Mouse (Mus musculus): ENCODE data around the gene Zfand4.
"Not testable (repeated sequence)": the region's sequence is repeated elsewhere in the genome, so short reads cannot be mapped to it uniquely, and the experiment has no call there.

Zfand4 gene

GRCm38 (mm10) chr6:116347953-116348352 lies 83.9 kb downstream of the Zfand4 start:
- H3K27me3 ChIP-seq (ENCODE audit: control insufficient read depth, insufficient read depth, low read length, poor library complexity, severe bottlenecking): no peaks in the 10 kb centered on the region
- H3K36me3 ChIP-seq (ENCODE audit: control insufficient read depth, insufficient read depth, low read length, poor library complexity, severe bottlenecking): no peaks in the 10 kb centered on the region
- no peak for DNase-seq (ENCODE audit: low read depth, low spot score)

DNA sequence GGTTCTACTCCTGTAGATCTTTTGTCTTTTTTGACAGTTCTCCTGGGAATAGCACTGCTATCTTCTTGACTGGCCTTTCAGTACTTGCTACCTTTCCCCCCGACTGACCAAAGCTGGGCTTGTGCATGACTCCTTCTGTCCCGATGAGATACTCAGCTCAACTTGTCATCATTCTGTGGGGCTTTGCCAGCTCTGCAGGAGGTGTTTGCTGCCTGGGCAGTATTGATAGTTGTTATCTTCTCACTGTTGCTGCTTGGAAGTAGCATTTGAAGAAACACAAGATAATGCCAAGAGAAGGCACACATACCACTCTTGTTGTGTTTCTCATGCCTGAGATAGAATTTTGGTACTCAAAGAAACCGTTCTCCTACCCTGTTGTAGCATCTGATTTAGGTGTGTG lies 86.0 kb downstream of the Zfand4 start:
- Histone ChIP-seq H3K27me3 (ENCODE audit: control insufficient read depth, insufficient read depth, low read length, poor library complexity, severe bottlenecking) (no peaks in the 10 kb centered on the region), H3K36me3 (ENCODE audit: control insufficient read depth, insufficient read depth, low read length, poor library complexity, severe bottlenecking) (no peaks in the 10 kb centered on the region)
- DNase-seq (ENCODE audit: low read depth, low spot score): no peak

DNA sequence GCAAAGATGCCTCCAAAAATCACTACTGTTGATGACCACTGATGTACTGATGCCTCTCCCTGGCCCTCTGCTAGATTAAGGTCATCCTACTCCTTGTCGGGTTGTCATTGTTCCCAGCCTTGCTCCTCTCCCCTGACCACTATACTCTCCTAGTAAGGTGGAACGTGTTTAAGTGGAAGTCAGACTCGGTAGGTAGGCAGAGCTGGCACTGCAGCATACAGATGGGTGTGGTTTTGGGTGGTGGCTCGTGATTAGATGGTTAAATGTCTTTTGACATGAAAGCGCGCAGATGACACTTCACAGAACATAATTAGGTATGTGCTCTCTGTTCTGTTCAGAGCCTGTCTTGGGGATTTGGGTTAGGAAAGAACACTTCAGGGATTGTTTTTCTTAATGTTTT lies 86.6 kb downstream of the Zfand4 start:
- no peaks in the 10 kb centered on the region for H3K36me3 ChIP-seq (ENCODE audit: control insufficient read depth, insufficient read depth, low read length, poor library complexity, severe bottlenecking)
- no peaks in the 10 kb centered on the region for H3K27me3 ChIP-seq (ENCODE audit: control insufficient read depth, insufficient read depth, low read length, poor library complexity, severe bottlenecking)
- DNase-seq (ENCODE audit: low read depth, low spot score): no peak

- DNase-seq (ENCODE audit: low read depth, low spot score): no peak
- Histone ChIP-seq H3K27me3 (ENCODE audit: control insufficient read depth, insufficient read depth, low read length, poor library complexity, severe bottlenecking) (no peaks in the 10 kb centered on the region), H3K36me3 (ENCODE audit: control insufficient read depth, insufficient read depth, low read length, poor library complexity, severe bottlenecking) (no peaks in the 10 kb centered on the region)
Observed at GRCm38 (mm10) chr6:116351534-116351933, 87.5 kb downstream of the Zfand4 start.

GRCm38 (mm10) chr6:116353428-116353827 lies 89.4 kb downstream of the Zfand4 start:
- H3K36me3 ChIP-seq (ENCODE audit: control insufficient read depth, insufficient read depth, low read length, poor library complexity, severe bottlenecking): no peaks in the 10 kb centered on the region
- H3K27me3 ChIP-seq (ENCODE audit: control insufficient read depth, insufficient read depth, low read length, poor library complexity, severe bottlenecking): no peaks in the 10 kb centered on the region
- no peak for DNase-seq (ENCODE audit: low read depth, low spot score)

- not testable (repeated sequence) for H3K27me3 ChIP-seq (ENCODE audit: control insufficient read depth, insufficient read depth, low read length, poor library complexity, severe bottlenecking); DNase-seq (ENCODE audit: low read depth, low spot score)
Observed at GRCm38 (mm10) chr6:116356311-116356947, 92.4 kb downstream of the Zfand4 start.

DNA sequence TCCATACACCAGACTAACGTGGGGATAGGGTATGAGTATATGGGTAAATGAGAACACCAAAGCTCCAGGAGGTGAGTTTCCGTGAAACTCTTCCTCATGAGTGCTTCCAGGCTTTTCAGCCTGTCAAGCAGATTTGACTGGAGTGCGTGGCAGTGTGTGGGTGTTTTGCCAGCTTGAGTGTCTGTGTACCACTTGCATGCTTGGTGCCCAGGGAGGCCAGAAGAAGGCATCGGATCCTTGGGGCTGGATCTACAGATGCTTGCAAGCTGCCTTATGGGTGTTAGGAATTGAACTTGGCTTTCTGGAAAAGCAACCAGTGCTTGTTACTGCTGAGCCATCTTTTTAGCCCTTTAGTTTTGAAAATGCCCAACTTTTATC lies 92.9 kb downstream of the Zfand4 start:
- DNase-seq (ENCODE audit: low read depth, low spot score): no peak
- no peaks in the 10 kb centered on the region for H3K36me3 ChIP-seq (ENCODE audit: control insufficient read depth, insufficient read depth, low read length, poor library complexity, severe bottlenecking)
- H3K27me3 ChIP-seq (ENCODE audit: control insufficient read depth, insufficient read depth, low read length, poor library complexity, severe bottlenecking): no peaks in the 10 kb centered on the region

More at GRCm38 (mm10) chr6:116356311-116356947, 92.4 kb downstream of the Zfand4 start:
- not testable (repeated sequence) for H3K36me3 ChIP-seq (ENCODE audit: control insufficient read depth, insufficient read depth, low read length, poor library complexity, severe bottlenecking)

- H3K27me3 ChIP-seq (ENCODE audit: control insufficient read depth, insufficient read depth, low read length, poor library complexity, severe bottlenecking): no peaks in the 10 kb centered on the region
- H3K36me3 ChIP-seq (ENCODE audit: control insufficient read depth, insufficient read depth, low read length, poor library complexity, severe bottlenecking): no peaks in the 10 kb centered on the region
- DNase-seq (ENCODE audit: low read depth, low spot score): no peak
Observed at GRCm38 (mm10) chr6:116358056-116358455, 94.0 kb downstream of the Zfand4 start.

DNA sequence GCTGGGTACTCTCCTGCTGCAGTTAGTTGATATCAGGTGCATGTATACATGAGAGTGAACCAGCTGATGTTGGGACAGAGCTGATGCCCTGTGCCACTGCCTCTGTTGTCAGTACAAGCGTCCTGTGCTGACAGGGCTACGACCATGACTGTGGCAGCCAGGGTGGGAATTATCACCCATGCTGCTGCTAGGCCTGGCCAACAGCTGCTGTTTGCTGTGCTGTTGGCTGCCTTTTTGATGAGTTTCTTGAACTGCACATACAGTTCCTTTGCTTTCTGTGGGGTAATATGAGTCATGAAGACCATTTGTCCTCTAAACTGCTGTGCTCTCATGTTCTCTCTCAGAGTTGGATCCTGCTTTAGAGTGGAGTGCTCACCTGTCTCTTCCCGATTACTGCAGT lies 95.2 kb downstream of the Zfand4 start:
- H3K36me3 ChIP-seq (ENCODE audit: control insufficient read depth, insufficient read depth, low read length, poor library complexity, severe bottlenecking): no peaks in the 10 kb centered on the region
- DNase-seq (ENCODE audit: low read depth, low spot score): no peak
- no peaks in the 10 kb centered on the region for H3K27me3 ChIP-seq (ENCODE audit: control insufficient read depth, insufficient read depth, low read length, poor library complexity, severe bottlenecking)

DNA sequence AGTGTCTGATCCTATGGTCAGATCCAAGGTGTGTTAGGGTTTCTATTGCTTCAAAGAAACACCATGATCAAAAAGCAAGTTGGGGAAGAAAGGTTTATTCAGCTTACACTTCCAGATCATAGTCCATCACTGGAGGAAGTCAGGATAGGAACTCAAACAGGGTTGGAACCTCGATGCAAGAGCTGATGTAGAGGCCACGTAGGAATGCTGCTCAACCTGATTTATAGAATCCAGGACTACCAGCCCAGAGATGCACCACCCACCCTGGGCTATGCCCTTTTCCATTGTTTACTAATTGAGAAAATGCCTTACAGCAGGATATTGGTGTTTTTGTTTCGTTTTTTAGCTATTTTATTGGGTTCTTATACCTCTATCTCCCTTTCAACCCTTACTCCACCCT lies 97.4 kb downstream of the Zfand4 start:
- DNase-seq (ENCODE audit: low read depth, low spot score): no peak
- no peaks in the 10 kb centered on the region for H3K27me3 ChIP-seq (ENCODE audit: control insufficient read depth, insufficient read depth, low read length, poor library complexity, severe bottlenecking)
- H3K36me3 ChIP-seq (ENCODE audit: control insufficient read depth, insufficient read depth, low read length, poor library complexity, severe bottlenecking): no peaks in the 10 kb centered on the region

- Histone ChIP-seq H3K36me3 (ENCODE audit: control insufficient read depth, insufficient read depth, low read length, poor library complexity, severe bottlenecking) (no peaks in the 10 kb centered on the region), H3K27me3 (ENCODE audit: control insufficient read depth, insufficient read depth, low read length, poor library complexity, severe bottlenecking) (no peaks in the 10 kb centered on the region)
- no peak for DNase-seq (ENCODE audit: low read depth, low spot score)
Observed at GRCm38 (mm10) chr6:116361993-116362392, 98.0 kb downstream of the Zfand4 start.

- Histone ChIP-seq H3K36me3 (ENCODE audit: control insufficient read depth, insufficient read depth, low read length, poor library complexity, severe bottlenecking) (no peaks in the 10 kb centered on the region), H3K27me3 (ENCODE audit: control insufficient read depth, insufficient read depth, low read length, poor library complexity, severe bottlenecking) (no peaks in the 10 kb centered on the region)
- DNase-seq (ENCODE audit: low read depth, low spot score): no peak
Observed at GRCm38 (mm10) chr6:116367971-116368370, 103.9 kb downstream of the Zfand4 start.

GRCm38 (mm10) chr6:116369811-116370210 lies 105.8 kb downstream of the Zfand4 start:
- H3K36me3 ChIP-seq (ENCODE audit: control insufficient read depth, insufficient read depth, low read length, poor library complexity, severe bottlenecking): no peaks in the 10 kb centered on the region
- no peaks in the 10 kb centered on the region for H3K27me3 ChIP-seq (ENCODE audit: control insufficient read depth, insufficient read depth, low read length, poor library complexity, severe bottlenecking)
- DNase-seq (ENCODE audit: low read depth, low spot score): no peak

DNA sequence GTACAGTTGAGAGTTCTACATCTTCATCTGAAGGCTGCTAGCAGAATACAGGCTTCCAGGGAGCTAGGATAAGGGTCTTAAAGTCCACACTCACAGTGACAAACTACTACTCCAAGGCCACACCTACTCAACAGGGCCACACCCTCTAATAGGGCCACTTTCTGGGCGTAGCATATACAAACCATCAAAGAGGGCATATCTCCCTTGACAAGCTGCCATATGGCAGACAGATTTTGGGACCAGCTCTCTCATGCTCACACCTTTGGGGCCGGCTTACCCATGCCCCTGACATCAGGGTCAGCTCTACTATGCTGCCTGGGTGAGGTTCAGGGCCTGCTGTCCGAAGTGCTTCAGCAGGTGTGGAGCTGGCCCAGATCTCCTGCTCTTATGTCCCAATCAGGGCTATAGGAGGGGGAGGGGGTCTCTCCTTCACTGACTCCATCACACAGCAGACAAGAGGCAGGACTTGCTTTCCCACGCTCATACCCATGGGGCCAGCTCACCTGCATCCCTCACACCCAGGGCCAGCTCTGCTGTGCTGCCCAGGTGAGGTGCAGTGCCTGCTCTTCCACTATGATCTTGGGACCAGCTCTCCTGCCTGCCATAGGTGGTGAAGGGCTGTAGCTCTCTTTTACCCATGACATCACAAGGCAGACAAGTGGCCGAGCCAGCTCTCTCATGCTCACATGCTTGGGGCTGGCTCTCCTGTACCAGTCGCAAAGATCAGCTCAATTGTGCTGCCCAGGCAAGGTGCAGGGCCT lies 106.4 kb downstream of the Zfand4 start:
- DNase-seq (ENCODE audit: low read depth, low spot score): no peak

GRCm38 (mm10) chr6:116371500-116371899 lies 107.5 kb downstream of the Zfand4 start:
- no peak for DNase-seq (ENCODE audit: low read depth, low spot score)
- Histone ChIP-seq H3K36me3 (ENCODE audit: control insufficient read depth, insufficient read depth, low read length, poor library complexity, severe bottlenecking) (no peaks in the 10 kb centered on the region), H3K27me3 (ENCODE audit: control insufficient read depth, insufficient read depth, low read length, poor library complexity, severe bottlenecking) (no peaks in the 10 kb centered on the region)

More for the DNA sequence above, 106.4 kb downstream of the Zfand4 start:
- H3K36me3 ChIP-seq (ENCODE audit: control insufficient read depth, insufficient read depth, low read length, poor library complexity, severe bottlenecking): no peaks in the 10 kb centered on the region
- no peaks in the 10 kb centered on the region for H3K27me3 ChIP-seq (ENCODE audit: control insufficient read depth, insufficient read depth, low read length, poor library complexity, severe bottlenecking)
